Mouse (Mus musculus) right cerebral cortex, postnatal 4 days (tissue): ENCODE measurements around the gene Rhbdl3.
"Not testable (repeated sequence)": the region's sequence is repeated elsewhere in the genome, so short reads cannot be mapped to it uniquely, and the experiment has no call there.

Experiments
- DNase-seq: peaks from one replicate; pipeline ENCODE4 v3.0.0-alpha.2; 2022

Gene Rhbdl3

GRCm38 (mm10) chr11:80313462-80313861, 12.8 kb downstream of the Rhbdl3 start:
- no peak for DNase-seq

GRCm38 (mm10) chr11:80313944-80314343, 13.2 kb downstream of the Rhbdl3 start:
- no peak for DNase-seq

GRCm38 (mm10) chr11:80315743-80316639, 15.3 kb downstream of the Rhbdl3 start:
- DNase-seq, result peak; percentile 34

GRCm38 (mm10) chr11:80323255-80323654, 22.5 kb downstream of the Rhbdl3 start:
- DNase-seq, result no peak

- DNase-seq, result no peak
These were observed 23.9 kb downstream of the Rhbdl3 start for GRCm38 (mm10) chr11:80324636-80325035.

GRCm38 (mm10) chr11:80332709-80333400, 32.1 kb downstream of the Rhbdl3 start:
- DNase-seq, result no peak

GRCm38 (mm10) chr11:80335609-80336350, 35.1 kb downstream of the Rhbdl3 start:
- no peak for DNase-seq

GRCm38 (mm10) chr11:80336351-80336730, 35.6 kb downstream of the Rhbdl3 start:
- DNase-seq, result no peak

GRCm38 (mm10) chr11:80342482-80342881, 41.8 kb downstream of the Rhbdl3 start:
- DNase-seq, result no peak

GRCm38 (mm10) chr11:80351832-80352430, 51.2 kb downstream of the Rhbdl3 start:
- peak; percentile 97 for DNase-seq

- DNase-seq, result peak; percentile 9
These were observed 54.1 kb downstream of the Rhbdl3 start for GRCm38 (mm10) chr11:80354832-80355231.

- DNase-seq, result no peak
These were observed 68.2 kb downstream of the Rhbdl3 start for GRCm38 (mm10) chr11:80368949-80369348.

- DNase-seq, result no peak
These were observed 75.9 kb downstream of the Rhbdl3 start for GRCm38 (mm10) chr11:80376651-80377050.

GRCm38 (mm10) chr11:80377712-80378451, 77.2 kb downstream of the Rhbdl3 start, which contains the start of gene 5730455P16Rik:
Gene 5730455P16Rik, minus strand, starts transcription at chr11:80378034.
- DNase-seq, result peak; percentile 88

- DNase-seq, result not testable (repeated sequence)
These were observed 77.8 kb downstream of the Rhbdl3 start for GRCm38 (mm10) chr11:80378452-80379068.

- not testable (repeated sequence) for DNase-seq
These were observed 78.5 kb downstream of the Rhbdl3 start for GRCm38 (mm10) chr11:80379184-80379583.

- DNase-seq, result peak; percentile 13
These were observed 81.9 kb downstream of the Rhbdl3 start for GRCm38 (mm10) chr11:80382626-80383018.

- DNase-seq, result peak; percentile 97
These were observed 82.4 kb downstream of the Rhbdl3 start, which contains the start of gene Zfp207 for GRCm38 (mm10) chr11:80383019-80383625. Gene Zfp207, plus strand, starts transcription at chr11:80383279.

- no peak for DNase-seq
These were observed 82.9 kb downstream of the Rhbdl3 start for GRCm38 (mm10) chr11:80383626-80384046.

GRCm38 (mm10) chr11:80384461-80384860, 83.7 kb downstream of the Rhbdl3 start:
- DNase-seq, result no peak

GRCm38 (mm10) chr11:80385055-80385454, 84.3 kb downstream of the Rhbdl3 start:
- no peak for DNase-seq
